Mouse (Mus musculus): Measurements from ENCODE around the gene Bcl2. TPM values are rescaled to one million over a fixed set of nuclear protein-coding genes. Genes with fewer than 3 reads are reported as not detected.

Gene Bcl2
- total and polyA plus RNA-seq, 2 experiments from 2014 or later: 9.8 to 13.1 TPM

DNA sequence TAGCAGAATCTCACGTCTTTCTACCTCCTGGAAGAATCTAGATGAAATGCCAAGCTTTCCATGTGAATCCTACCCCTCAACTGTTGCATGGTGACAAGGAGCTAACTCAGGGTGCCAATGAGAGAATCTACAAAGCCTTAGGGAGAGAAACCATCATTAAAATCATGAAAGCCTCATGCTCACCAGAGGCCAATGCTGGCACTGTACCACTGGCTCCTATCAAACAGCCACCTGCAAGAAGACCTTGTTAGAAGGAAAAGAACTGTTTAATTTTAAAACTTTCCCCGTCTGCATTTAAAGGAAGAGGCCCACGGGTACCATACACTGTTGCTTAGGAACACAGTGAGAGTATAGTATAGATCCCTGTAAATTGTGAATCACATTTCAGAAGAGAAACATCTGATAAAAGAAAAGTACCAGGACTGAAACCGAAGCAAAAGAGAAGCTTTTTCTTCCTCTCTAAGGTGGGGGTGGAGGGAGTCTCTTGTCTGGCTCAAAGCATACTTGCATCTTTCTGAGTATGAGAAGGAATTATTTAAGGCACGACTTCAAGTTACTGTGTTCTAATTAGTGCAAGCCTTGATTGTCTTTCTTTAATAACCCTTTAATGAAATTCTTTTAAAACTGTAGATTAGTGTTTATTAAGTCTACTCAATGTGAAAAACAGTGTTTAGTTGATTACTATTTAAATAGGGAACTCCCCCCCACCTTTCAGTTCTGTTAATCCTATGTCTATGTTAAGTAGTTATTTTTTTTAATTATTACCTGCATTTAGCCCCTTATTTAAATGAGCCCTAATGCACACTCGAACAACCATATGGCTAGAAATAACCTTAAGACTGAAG, 6.8 kb downstream of the Bcl2 start:
- Histone ChIP-seq H3K9me3 (ENCODE audit: low read length) (no peaks in the 10 kb centered on the region), H3K27me3 (ENCODE audit: insufficient read depth, low read length) (no peaks in the 10 kb centered on the region), H3K4me2 (ENCODE audit: low read depth, low read length) (no peak overlapping the region), H3K9ac (replicated peaks; ENCODE audit: low read length) (no peak overlapping the region), H3K36me3 (ENCODE audit: insufficient read depth, low read length) (no peaks in the 10 kb centered on the region), H3K4me3 (ENCODE audit: low read length) (no peak overlapping the region), H3K27ac (no peak overlapping the region), H3K4me1 (ENCODE audit: insufficient read depth, low read length) (peaks cover 23% of the 10 kb centered on the region; the same call in 1 of the 2 replicates)
- ATAC-seq (no peak), DNase-seq (ENCODE audit: low spot score) (no peak)
- TF ChIP-seq CTCF (IDR thresholded peaks at IDR 0.05; ENCODE audit: low read depth): no peak
- WGBS: 62% methylated on average over 6 of the region's 6 CpGs

DNA sequence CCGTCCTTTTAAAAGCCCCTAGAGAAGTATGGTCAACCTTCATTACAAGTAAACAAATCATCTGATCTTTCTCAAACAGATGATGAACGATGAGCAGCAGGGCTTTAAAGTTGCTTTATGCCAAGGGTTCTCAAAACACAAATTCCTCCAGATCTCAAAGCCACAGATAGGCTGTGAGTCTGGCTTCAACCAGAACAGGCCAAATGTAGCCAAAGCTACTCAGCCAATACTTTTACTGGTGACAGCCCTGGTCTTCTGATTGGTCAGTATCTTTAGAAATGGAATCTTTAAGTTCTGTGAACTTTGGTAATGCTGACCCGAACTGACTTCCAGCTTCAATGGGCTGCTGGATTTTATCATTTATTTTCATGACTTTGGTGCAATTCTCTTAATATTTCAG, 10.9 kb downstream of the Bcl2 start:
- ATAC-seq: peak; percentile 50
- Histone ChIP-seq H3K27ac (0 out of 2 replicates have a peak overlapping the region, but pooled peaks have one; percentile 1), H3K9me3 (ENCODE audit: low read length) (no peaks in the 10 kb centered on the region), H3K9ac (replicated peaks; ENCODE audit: low read length) (no peak overlapping the region), H3K4me3 (ENCODE audit: low read length) (no peak overlapping the region), H3K4me2 (ENCODE audit: low read depth, low read length) (0 out of 2 replicates have a peak overlapping the region, but pooled peaks have one; percentile 19), H3K27me3 (ENCODE audit: insufficient read depth, low read length) (no peaks in the 10 kb centered on the region), H3K36me3 (ENCODE audit: insufficient read depth, low read length) (no peaks in the 10 kb centered on the region), H3K4me1 (ENCODE audit: insufficient read depth, low read length) (peaks cover 8% of the 10 kb centered on the region; the same call in 1 of the 2 replicates)
- 47% methylated on average over 3 of the region's 3 CpGs for WGBS
- DNase-seq (ENCODE audit: low spot score): no peak
- no peak for TF ChIP-seq CTCF (IDR thresholded peaks at IDR 0.05; ENCODE audit: low read depth)

DNA sequence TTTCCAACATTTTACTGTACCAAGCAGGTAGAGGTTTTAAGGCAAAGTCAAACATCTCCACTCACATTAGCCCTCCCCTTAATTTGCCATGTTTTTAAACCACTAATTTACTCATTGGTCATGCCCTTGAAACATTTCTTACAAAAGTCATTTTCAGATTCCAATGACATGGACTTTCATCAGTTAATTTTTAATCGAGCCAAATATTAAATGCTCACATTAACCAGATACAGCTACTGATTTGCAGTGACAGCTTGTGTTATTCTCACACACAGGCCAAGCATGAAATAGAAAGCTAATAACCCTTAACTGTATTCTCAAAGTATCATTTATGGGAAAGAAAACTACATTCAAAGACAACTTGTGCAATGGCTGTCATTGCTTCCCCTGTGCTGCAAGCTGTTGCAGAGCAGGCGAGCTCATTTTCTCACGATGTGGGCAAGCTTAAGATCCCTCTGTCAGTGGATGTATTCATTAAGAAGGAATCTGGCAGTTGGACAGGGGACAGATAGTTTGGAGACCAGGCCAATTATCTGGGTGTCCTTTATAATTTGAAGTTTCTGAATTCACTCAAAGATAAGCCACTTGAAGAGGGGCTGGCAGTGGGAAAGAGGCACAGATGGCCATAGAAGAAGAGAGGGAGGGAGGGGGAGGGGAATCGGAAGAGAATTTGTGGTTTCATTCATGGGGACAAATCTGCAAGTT, 11.5 kb downstream of the Bcl2 start:
- H3K27me3 ChIP-seq (ENCODE audit: insufficient read depth, low read length): no peaks in the 10 kb centered on the region
- no peaks in the 10 kb centered on the region for H3K9me3 ChIP-seq (ENCODE audit: low read length)
- H3K4me3 ChIP-seq (ENCODE audit: low read length): no peak overlapping the region
- no peak for TF ChIP-seq CTCF (IDR thresholded peaks at IDR 0.05; ENCODE audit: low read depth)
- DNase-seq (ENCODE audit: low spot score) (peak; percentile 82), ATAC-seq (peak; percentile 84)
- 0 out of 2 replicates have a peak, but pooled peaks cover 4% of the 10 kb centered on the region for H3K4me1 ChIP-seq (ENCODE audit: insufficient read depth, low read length)
- H3K4me2 ChIP-seq (ENCODE audit: low read depth, low read length): 0 out of 2 replicates have a peak overlapping the region, but pooled peaks have one; percentile 19
- WGBS: 30% methylated on average over 4 of the region's 4 CpGs
- H3K9ac ChIP-seq (replicated peaks; ENCODE audit: low read length): no peak overlapping the region
- H3K36me3 ChIP-seq (ENCODE audit: insufficient read depth, low read length): no peaks in the 10 kb centered on the region
- H3K27ac ChIP-seq: no peak overlapping the region; the same call in 1 of the 2 replicates

DNA sequence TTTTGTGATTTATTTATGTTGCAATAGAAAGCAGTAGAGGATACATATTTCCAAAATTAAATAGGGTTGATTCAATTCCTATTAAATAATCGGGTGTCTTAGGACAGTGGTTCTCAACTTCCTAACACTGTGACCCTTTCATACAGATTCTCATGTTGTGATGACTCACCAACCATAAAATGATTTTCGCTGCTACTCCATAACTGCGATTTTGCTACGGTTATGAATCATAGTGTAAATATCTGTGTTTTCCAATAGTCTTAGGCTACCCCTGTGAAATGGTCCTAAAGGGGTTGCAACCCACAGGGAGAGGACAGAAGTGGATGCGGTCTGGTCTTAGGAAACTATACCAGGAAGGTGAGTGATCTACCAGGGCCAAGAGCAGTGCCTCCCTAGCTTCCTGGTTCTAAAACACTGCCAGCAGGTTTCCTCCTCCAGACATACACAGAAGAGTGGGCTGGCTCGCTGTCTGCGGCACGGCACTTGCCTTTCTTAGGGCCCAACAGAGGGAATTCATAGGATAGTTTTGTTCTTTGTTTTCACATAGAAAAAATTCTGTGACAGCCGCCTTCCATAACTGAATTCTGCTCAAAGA, 13.5 kb downstream of the Bcl2 start:
- H3K4me3 ChIP-seq (ENCODE audit: low read length): no peak overlapping the region
- H3K27ac ChIP-seq: no peak overlapping the region
- H3K4me2 ChIP-seq (ENCODE audit: low read depth, low read length): no peak overlapping the region
- 0 out of 2 replicates have a peak, but pooled peaks cover 4% of the 10 kb centered on the region for H3K4me1 ChIP-seq (ENCODE audit: insufficient read depth, low read length)
- H3K36me3 ChIP-seq (ENCODE audit: insufficient read depth, low read length): no peaks in the 10 kb centered on the region
- H3K9ac ChIP-seq (replicated peaks; ENCODE audit: low read length): no peak overlapping the region
- ATAC-seq (no peak), DNase-seq (ENCODE audit: low spot score) (no peak)
- no peaks in the 10 kb centered on the region for H3K27me3 ChIP-seq (ENCODE audit: insufficient read depth, low read length)
- 85% methylated on average over 9 of the region's 9 CpGs for WGBS
- no peak for TF ChIP-seq CTCF (IDR thresholded peaks at IDR 0.05; ENCODE audit: low read depth)
- no peaks in the 10 kb centered on the region for H3K9me3 ChIP-seq (ENCODE audit: low read length)

DNA sequence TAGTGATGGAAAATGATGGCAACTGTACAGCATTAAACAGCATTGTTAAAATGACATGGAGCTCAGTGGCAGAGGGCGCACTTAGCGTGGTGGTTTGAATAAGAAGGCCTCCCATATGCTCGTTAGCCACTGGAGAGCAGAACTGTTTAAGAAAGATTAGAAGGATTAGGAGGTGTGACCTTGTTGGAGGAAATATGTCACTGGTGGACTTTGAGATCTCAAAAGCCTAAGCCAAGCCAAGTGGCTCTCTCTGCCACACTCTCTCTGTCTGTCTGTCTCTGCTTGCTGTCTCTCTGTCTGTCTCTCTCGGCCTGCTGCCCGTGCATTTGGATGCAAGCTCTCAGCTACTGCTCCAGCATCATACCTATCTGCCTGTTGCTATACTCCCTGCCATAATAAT, 17.6 kb downstream of the Bcl2 start:
- WGBS: 86% methylated on average over 5 of the region's 5 CpGs
- no peaks in the 10 kb centered on the region for H3K36me3 ChIP-seq (ENCODE audit: insufficient read depth, low read length)
- H3K4me1 ChIP-seq (ENCODE audit: insufficient read depth, low read length): 0 out of 2 replicates have a peak, but pooled peaks cover 3% of the 10 kb centered on the region
- DNase-seq (ENCODE audit: low spot score): no peak
- no peak for ATAC-seq
- H3K27me3 ChIP-seq (ENCODE audit: insufficient read depth, low read length): no peaks in the 10 kb centered on the region
- no peaks in the 10 kb centered on the region for H3K9me3 ChIP-seq (ENCODE audit: low read length)
- no peak for TF ChIP-seq CTCF (IDR thresholded peaks at IDR 0.05; ENCODE audit: low read depth)
- no peak overlapping the region for H3K4me3 ChIP-seq (ENCODE audit: low read length)
- no peak overlapping the region for H3K9ac ChIP-seq (replicated peaks; ENCODE audit: low read length)
- H3K27ac ChIP-seq: no peak overlapping the region
- H3K4me2 ChIP-seq (ENCODE audit: low read depth, low read length): no peak overlapping the region

DNA sequence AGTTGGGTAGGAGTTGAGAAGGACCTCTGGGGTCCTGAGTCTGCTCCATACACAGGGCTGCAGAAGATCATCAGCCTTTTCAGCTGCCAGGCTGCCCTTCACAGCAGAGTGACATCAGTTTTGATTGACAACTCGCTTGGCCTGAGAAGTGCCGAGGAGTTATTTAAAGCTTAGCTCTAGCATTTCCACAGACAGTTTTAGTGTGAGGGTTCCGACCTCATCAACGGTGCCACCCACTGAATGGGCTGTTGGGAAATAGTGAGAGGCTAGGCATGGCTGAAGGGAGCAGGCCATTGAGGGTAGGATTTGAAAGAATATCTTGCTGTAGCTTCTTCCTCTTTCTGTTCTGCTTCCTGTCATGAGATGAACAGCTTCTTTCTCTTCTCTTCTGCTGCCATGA, 18.4 kb downstream of the Bcl2 start:
- Histone ChIP-seq H3K36me3 (ENCODE audit: insufficient read depth, low read length) (no peaks in the 10 kb centered on the region), H3K4me2 (ENCODE audit: low read depth, low read length) (no peak overlapping the region), H3K27me3 (ENCODE audit: insufficient read depth, low read length) (no peaks in the 10 kb centered on the region), H3K4me1 (ENCODE audit: insufficient read depth, low read length) (no peaks in the 10 kb centered on the region), H3K9ac (replicated peaks; ENCODE audit: low read length) (no peak overlapping the region), H3K4me3 (ENCODE audit: low read length) (no peak overlapping the region), H3K9me3 (ENCODE audit: low read length) (no peaks in the 10 kb centered on the region), H3K27ac (no peak overlapping the region)
- 84% methylated on average over 4 of the region's 4 CpGs for WGBS
- ATAC-seq: no peak
- DNase-seq (ENCODE audit: low spot score): no peak
- no peak for TF ChIP-seq CTCF (IDR thresholded peaks at IDR 0.05; ENCODE audit: low read depth)

Data from hindbrain, postnatal 0 days (tissue).